Mouse (Mus musculus): Measurements from ENCODE around the gene 9530002B09Rik. TPM values are rescaled to one million over a fixed set of nuclear protein-coding genes. Genes with fewer than 3 reads are reported as not detected.

9530002B09Rik gene
- polyA plus RNA-seq (2016; fragmentation: Nextera tagmentation; extraction: Ambion mirVana) = not detected in 2 replicates

- DNase-seq (ENCODE audit: low spot score) = no peak
- H3K36me3 ChIP-seq = no peaks in the 10 kb centered on the region
- H3K4me3 ChIP-seq = no peak within 1 kb of the TSS
- no peaks in the 10 kb centered on the region for H3K27me3 ChIP-seq (ENCODE audit: insufficient read depth, poor library complexity, severe bottlenecking)
- H3K9me3 ChIP-seq = peaks cover 8% of the 10 kb centered on the region; the same call in 1 of the 2 replicates
- H3K27ac ChIP-seq = no peak within 1 kb of the TSS
- H3K4me1 ChIP-seq = no peaks in the 10 kb centered on the region
These were observed at the start of gene 9530002B09Rik for GRCm38 (mm10) chr4:122688975-122689374. 9530002B09Rik (plus strand) TSS chr4:122689275.

Other genes starting within 250 kb of the 9530002B09Rik start
- gene Ppt1, start 147.0 kb downstream of the 9530002B09Rik start, polyA plus RNA-seq (2016; fragmentation: Nextera tagmentation; extraction: Ambion mirVana) = 55.0 and 64.3 TPM in 2 replicates
- gene Cap1, start 196.8 kb downstream of the 9530002B09Rik start, polyA plus RNA-seq (2016; fragmentation: Nextera tagmentation; extraction: Ambion mirVana) = 21.7 and 56.6 TPM in 2 replicates

All from heart, embryonic 10.5 days (tissue).